Mouse (Mus musculus): ENCODE data around the gene F2rl2. TPM values are rescaled to one million over a fixed set of nuclear protein-coding genes. Genes with fewer than 3 reads are reported as not detected.

F2rl2 gene
- polyA plus RNA-seq, 1 experiment = 1.1 TPM

DNA sequence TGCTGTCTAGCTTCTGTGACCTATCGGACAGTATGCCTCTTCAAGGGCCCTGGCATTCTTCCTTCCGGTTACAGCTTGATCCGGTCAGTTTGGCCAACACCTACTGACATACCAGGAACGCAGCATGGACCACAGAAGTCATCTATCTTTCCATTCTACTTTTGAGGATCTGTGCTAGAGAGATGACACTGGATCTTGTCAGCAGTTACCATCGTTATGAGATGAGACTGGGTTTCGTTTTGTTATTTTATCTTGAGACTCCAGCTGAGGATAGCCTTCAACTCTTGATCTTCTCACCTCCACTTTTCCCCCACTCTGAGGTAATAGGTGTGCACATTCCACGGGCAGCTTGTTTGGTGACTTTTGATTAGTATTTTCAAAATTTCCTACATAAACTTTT is 24.3 kb upstream of the F2rl2 start:
- Histone ChIP-seq H3K79me2 (ENCODE audit: control insufficient read depth, insufficient read depth) (no peaks in the 10 kb centered on the region), H3ac (ENCODE audit: control insufficient read depth, insufficient read length) (no peak overlapping the region), H3K27me3 (ENCODE audit: control insufficient read depth, insufficient read depth, insufficient read length) (no peaks in the 10 kb centered on the region), H3K4me2 (ENCODE audit: low read depth) (no peak overlapping the region), H3K4me3 (no peak overlapping the region), H3K36me3 (ENCODE audit: control insufficient read depth, insufficient read depth) (no peaks in the 10 kb centered on the region)
- TF ChIP-seq MYOD1 (IDR thresholded peaks at IDR 0.05; ENCODE audit: control insufficient read depth in 1 of 3, insufficient read length in 2 of 3, low read depth in 2 of 3) (no peak), CEBPB (IDR thresholded peaks at IDR 0.05; ENCODE audit: insufficient read depth, poor library complexity, severe bottlenecking) (no peak), MAX (IDR thresholded peaks at IDR 0.05; ENCODE audit: low read depth) (no peak), USF1 (IDR thresholded peaks at IDR 0.05; ENCODE audit: low read depth) (no peak), POLR2A (IDR thresholded peaks at IDR 0.05; ENCODE audit: insufficient read length, low read depth) (no peak), TCF3 (IDR thresholded peaks at IDR 0.05; ENCODE audit: insufficient read length, low read depth) (no peak), REST (IDR thresholded peaks at IDR 0.05; ENCODE audit: insufficient read depth, insufficient read length) (no peak), MYOG (IDR thresholded peaks at IDR 0.05; ENCODE audit: control insufficient read depth in 1 of 3, insufficient read depth in 1 of 3, insufficient read length in 2 of 3, low read depth in 2 of 3) (no peak), E2F4 (IDR thresholded peaks at IDR 0.05; ENCODE audit: insufficient read depth) (no peak), TCF12 (IDR thresholded peaks at IDR 0.05; ENCODE audit: insufficient read depth, poor library complexity, severe bottlenecking) (no peak), POLR2AphosphoS2 (IDR thresholded peaks at IDR 0.05; ENCODE audit: insufficient read length, low read depth) (no peak)

DNA sequence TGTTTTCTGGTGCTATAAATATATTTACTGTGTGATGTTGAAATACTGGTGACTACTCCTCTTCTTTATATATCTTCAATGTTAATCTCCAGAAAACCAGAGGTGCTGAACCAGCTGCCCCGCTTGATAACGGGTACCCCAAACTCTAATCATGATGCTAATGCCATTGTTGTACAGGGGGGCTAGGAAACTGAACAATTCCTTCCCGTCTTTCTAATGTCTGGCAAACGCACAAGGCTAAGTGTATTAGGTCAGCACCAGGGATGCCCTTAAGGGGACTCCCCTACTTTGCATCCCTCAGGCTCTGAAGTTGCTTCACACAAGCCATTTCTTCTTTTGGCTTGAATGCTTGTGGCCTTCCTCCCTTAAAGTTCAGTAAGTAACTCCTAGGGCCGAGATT is 17.6 kb upstream of the F2rl2 start:
- Histone ChIP-seq H3K4me2 (ENCODE audit: low read depth) (no peak overlapping the region), H3K27me3 (ENCODE audit: control insufficient read depth, insufficient read depth, insufficient read length) (no peaks in the 10 kb centered on the region), H3ac (ENCODE audit: control insufficient read depth, insufficient read length) (no peak overlapping the region), H3K36me3 (ENCODE audit: control insufficient read depth, insufficient read depth) (no peaks in the 10 kb centered on the region), H3K79me2 (ENCODE audit: control insufficient read depth, insufficient read depth) (no peaks in the 10 kb centered on the region), H3K4me3 (no peak overlapping the region)
- TF ChIP-seq E2F4 (IDR thresholded peaks at IDR 0.05; ENCODE audit: insufficient read depth) = no peak
- no peak for TF ChIP-seq CEBPB (IDR thresholded peaks at IDR 0.05; ENCODE audit: insufficient read depth, poor library complexity, severe bottlenecking)
- no peak for TF ChIP-seq TCF3 (IDR thresholded peaks at IDR 0.05; ENCODE audit: insufficient read length, low read depth)
- TF ChIP-seq POLR2A (IDR thresholded peaks at IDR 0.05; ENCODE audit: insufficient read length, low read depth) = no peak
- TF ChIP-seq SRF (IDR thresholded peaks at IDR 0.05; ENCODE audit: control insufficient read depth, insufficient read length, low read depth) = no peak
- TF ChIP-seq MAX (IDR thresholded peaks at IDR 0.05; ENCODE audit: low read depth) = no peak
- TF ChIP-seq MYOD1 (IDR thresholded peaks at IDR 0.05; ENCODE audit: control insufficient read depth in 1 of 3, insufficient read length in 2 of 3, low read depth in 2 of 3) = no peak

DNA sequence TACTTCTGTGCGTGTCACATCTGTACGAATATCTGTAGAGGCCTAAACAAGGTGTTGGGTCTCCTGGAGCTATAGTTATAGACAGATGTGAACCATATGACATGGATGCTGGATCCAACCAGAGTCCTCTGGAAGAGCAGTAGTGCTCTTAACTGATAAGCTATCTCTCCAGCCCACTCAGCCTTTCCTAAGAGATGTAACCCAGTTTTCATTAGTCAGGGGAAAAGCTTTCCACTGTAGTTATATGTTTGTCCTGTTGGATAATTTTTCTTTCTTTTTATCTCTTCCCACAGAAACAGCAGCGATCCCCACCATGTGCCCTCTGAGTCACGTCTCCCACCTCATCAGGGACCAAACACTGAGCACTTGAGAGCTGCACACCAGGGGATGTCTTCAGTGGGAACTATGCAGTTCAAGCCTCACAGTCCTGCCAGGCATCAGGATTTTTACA is 17.1 kb upstream of the F2rl2 start:
- H3K36me3 ChIP-seq (ENCODE audit: control insufficient read depth, insufficient read depth) = no peaks in the 10 kb centered on the region
- no peak overlapping the region for H3K4me2 ChIP-seq (ENCODE audit: low read depth)
- TF ChIP-seq TCF12 (IDR thresholded peaks at IDR 0.05; ENCODE audit: insufficient read depth, poor library complexity, severe bottlenecking) = no peak
- H3K4me3 ChIP-seq = no peak overlapping the region
- no peak overlapping the region for H3ac ChIP-seq (ENCODE audit: control insufficient read depth, insufficient read length)
- no peaks in the 10 kb centered on the region for H3K27me3 ChIP-seq (ENCODE audit: control insufficient read depth, insufficient read depth, insufficient read length)
- H3K79me2 ChIP-seq (ENCODE audit: control insufficient read depth, insufficient read depth) = no peaks in the 10 kb centered on the region

DNA sequence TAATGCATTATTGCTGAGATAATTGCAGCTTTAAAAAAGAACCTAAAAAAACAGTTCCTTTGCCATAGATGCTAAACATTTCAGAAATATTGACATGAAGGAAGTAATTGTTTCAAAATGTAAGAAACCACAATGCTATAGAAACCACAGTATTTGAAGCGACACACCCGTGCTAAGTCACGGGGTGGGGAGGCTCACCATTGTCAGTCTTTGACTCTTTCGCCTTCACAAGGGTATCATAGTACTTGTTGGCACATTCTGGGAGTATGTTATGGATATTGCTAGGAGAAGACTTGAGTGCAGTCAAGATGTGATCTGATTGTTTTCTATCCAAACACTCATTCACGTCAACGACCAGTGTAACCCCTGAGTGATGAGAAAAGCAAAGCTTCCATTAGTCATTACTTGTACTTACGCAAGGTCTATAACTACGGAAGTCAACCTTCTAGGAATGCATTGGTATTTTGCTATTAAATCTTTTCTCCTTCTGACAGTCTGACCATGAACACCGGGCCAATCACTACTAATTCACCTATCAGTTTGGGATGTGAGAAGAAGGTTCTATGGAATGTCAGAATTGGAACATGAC is 11.9 kb upstream of the F2rl2 start:
- Histone ChIP-seq H3ac (ENCODE audit: control insufficient read depth, insufficient read length) (no peak overlapping the region), H3K27me3 (ENCODE audit: control insufficient read depth, insufficient read depth, insufficient read length) (no peaks in the 10 kb centered on the region), H3K4me3 (no peak overlapping the region), H3K79me2 (ENCODE audit: control insufficient read depth, insufficient read depth) (no peaks in the 10 kb centered on the region), H3K36me3 (ENCODE audit: control insufficient read depth, insufficient read depth) (no peaks in the 10 kb centered on the region), H3K4me2 (ENCODE audit: low read depth) (no peak overlapping the region)
- TF ChIP-seq TCF12 (IDR thresholded peaks at IDR 0.05; ENCODE audit: insufficient read depth, poor library complexity, severe bottlenecking) = no peak
- no peak for TF ChIP-seq E2F4 (IDR thresholded peaks at IDR 0.05; ENCODE audit: insufficient read depth)
- TF ChIP-seq REST (IDR thresholded peaks at IDR 0.05; ENCODE audit: insufficient read depth, insufficient read length) = no peak
- TF ChIP-seq CEBPB (IDR thresholded peaks at IDR 0.05; ENCODE audit: insufficient read depth, poor library complexity, severe bottlenecking) = no peak
- no peak for TF ChIP-seq SRF (IDR thresholded peaks at IDR 0.05; ENCODE audit: control insufficient read depth, insufficient read length, low read depth)
- no peak for TF ChIP-seq TCF3 (IDR thresholded peaks at IDR 0.05; ENCODE audit: insufficient read length, low read depth)
- TF ChIP-seq POLR2A (IDR thresholded peaks at IDR 0.05; ENCODE audit: insufficient read length, low read depth) = no peak
- TF ChIP-seq POLR2AphosphoS2 (IDR thresholded peaks at IDR 0.05; ENCODE audit: insufficient read length, low read depth) = no peak
- TF ChIP-seq USF1 (IDR thresholded peaks at IDR 0.05; ENCODE audit: low read depth) = no peak
- no peak for TF ChIP-seq MYOD1 (IDR thresholded peaks at IDR 0.05; ENCODE audit: control insufficient read depth in 1 of 3, insufficient read length in 2 of 3, low read depth in 2 of 3)
- no peak for TF ChIP-seq MAX (IDR thresholded peaks at IDR 0.05; ENCODE audit: low read depth)
- TF ChIP-seq MYOG (IDR thresholded peaks at IDR 0.05; ENCODE audit: control insufficient read depth in 1 of 3, insufficient read depth in 1 of 3, insufficient read length in 2 of 3, low read depth in 2 of 3) = no peak

- no peaks in the 10 kb centered on the region for H3K79me2 ChIP-seq (ENCODE audit: control insufficient read depth, insufficient read depth)
- no peak overlapping the region for H3K4me2 ChIP-seq (ENCODE audit: low read depth)
- H3K27me3 ChIP-seq (ENCODE audit: control insufficient read depth, insufficient read depth, insufficient read length) = no peaks in the 10 kb centered on the region
- no peak overlapping the region for H3ac ChIP-seq (ENCODE audit: control insufficient read depth, insufficient read length)
- no peak overlapping the region for H3K4me3 ChIP-seq
- TF ChIP-seq MYOD1 (IDR thresholded peaks at IDR 0.05; ENCODE audit: control insufficient read depth in 1 of 3, insufficient read length in 2 of 3, low read depth in 2 of 3) (no peak), POLR2A (IDR thresholded peaks at IDR 0.05; ENCODE audit: insufficient read length, low read depth) (no peak), CEBPB (IDR thresholded peaks at IDR 0.05; ENCODE audit: insufficient read depth, poor library complexity, severe bottlenecking) (no peak), MYOG (IDR thresholded peaks at IDR 0.05; ENCODE audit: control insufficient read depth in 1 of 3, insufficient read depth in 1 of 3, insufficient read length in 2 of 3, low read depth in 2 of 3) (no peak), POLR2AphosphoS2 (IDR thresholded peaks at IDR 0.05; ENCODE audit: insufficient read length, low read depth) (no peak), E2F4 (IDR thresholded peaks at IDR 0.05; ENCODE audit: insufficient read depth) (no peak), USF1 (IDR thresholded peaks at IDR 0.05; ENCODE audit: low read depth) (no peak), TCF3 (IDR thresholded peaks at IDR 0.05; ENCODE audit: insufficient read length, low read depth) (no peak), MAX (IDR thresholded peaks at IDR 0.05; ENCODE audit: low read depth) (no peak), SRF (IDR thresholded peaks at IDR 0.05; ENCODE audit: control insufficient read depth, insufficient read length, low read depth) (no peak), REST (IDR thresholded peaks at IDR 0.05; ENCODE audit: insufficient read depth, insufficient read length) (no peak), TCF12 (IDR thresholded peaks at IDR 0.05; ENCODE audit: insufficient read depth, poor library complexity, severe bottlenecking) (no peak)
- no peaks in the 10 kb centered on the region for H3K36me3 ChIP-seq (ENCODE audit: control insufficient read depth, insufficient read depth)
Measured at GRCm38 (mm10) chr13:95685736-95686135, 10.9 kb upstream of the F2rl2 start.

Measured in myocyte (in vitro differentiated cells).